Mouse (Mus musculus): Measurements from ENCODE around the gene Urb1. TPM values are rescaled to one million over a fixed set of nuclear protein-coding genes. Genes with fewer than 3 reads are reported as not detected.

The Urb1 gene
- total RNA-seq, 4 experiments from 2014 or later, result 15.5 to 18.9 (median 16.8) TPM

DNA sequence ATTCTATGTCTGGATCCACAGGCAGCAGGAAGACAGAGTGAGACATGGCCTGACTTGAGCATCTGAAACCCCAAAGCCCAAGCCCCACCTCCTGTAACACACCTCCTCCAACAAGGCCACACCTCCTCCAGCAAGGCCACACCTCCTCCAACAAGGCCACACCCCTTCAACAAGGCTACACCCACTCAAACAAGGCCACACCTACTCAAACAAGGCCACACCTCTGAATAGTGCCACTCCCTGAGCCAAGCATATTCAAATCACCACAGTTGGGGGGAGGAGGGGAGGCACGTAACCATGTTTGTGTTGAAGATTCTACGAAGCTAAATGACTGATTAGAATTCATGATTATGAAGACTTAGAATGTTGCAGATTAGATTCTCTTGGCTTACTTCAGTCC is 108.7 kb downstream of the Urb1 start:
- no peak for DNase-seq (ENCODE audit: low spot score in 2 of 2)

Other genes with a start within 250 kb of the Urb1 start
- 10 to 100 TPM in 1 of 4 experiments, 1 to 10 TPM in 3; 4.4 to 10.2 (median 6.4) TPM for gene Mis18a, start 83.0 kb downstream of the Urb1 start, total RNA-seq (2022)
- under 1 TPM in 3 of 4 experiments, not detected in 1; 0.34 to 0.53 (median 0.38) TPM for gene Mrap, start 72.2 kb downstream of the Urb1 start, total RNA-seq (2022)
- 1 to 10 TPM; 3.3 to 4.4 (median 3.8) TPM for gene Eva1c, start 16.3 kb upstream of the Urb1 start, total RNA-seq (2022)
- gene Cfap298, start 124.7 kb upstream of the Urb1 start, total RNA-seq (2022), result 10 to 100 TPM; 45.4 to 50.4 (median 47.0) TPM
- 100 to 1,000 TPM; 312 to 360 (median 338) TPM for gene Synj1, start 200.9 kb upstream of the Urb1 start, total RNA-seq (2022)
- 10 to 100 TPM; 49.9 to 59.7 (median 53.9) TPM for gene Paxbp1, start 234.1 kb upstream of the Urb1 start, total RNA-seq (2022)

Data from left cerebral cortex, adult 8-10 months (tissue).